Mouse (Mus musculus) lung, postnatal 0 days (tissue): ENCODE data around the gene Tpmt.

Experiments
- CTCF ChIP-seq: IDR thresholded peaks from 2 replicates; pipeline ENCODE4 v1.5.1; 2016; ENCODE audit warnings: antibody characterized with exemption, mild to moderate bottlenecking
- EP300 ChIP-seq: IDR thresholded peaks from 2 replicates; pipeline ENCODE4 v1.6.1; 2016; ENCODE audit warnings: antibody characterized with exemption, mild to moderate bottlenecking, control low read depth

DNA sequence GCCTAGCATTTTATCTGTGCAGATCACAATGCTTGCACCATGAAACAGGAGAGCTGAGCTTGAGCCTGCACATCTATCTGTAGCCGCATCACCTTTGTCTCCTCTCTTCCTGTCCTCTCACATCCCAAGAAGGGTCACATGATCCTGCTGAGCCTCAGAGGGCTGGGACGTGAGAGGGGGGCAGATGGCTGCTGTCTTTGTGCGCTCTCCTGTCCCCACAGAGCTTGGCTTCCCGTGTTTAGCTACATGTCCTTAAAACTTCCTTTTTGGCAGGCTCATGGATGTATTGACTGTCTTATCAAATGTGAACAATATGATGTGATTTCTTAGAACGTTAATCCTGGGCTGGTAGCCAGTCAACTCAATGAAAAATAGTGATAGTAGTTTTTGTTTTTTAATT, 45.0 kb downstream of the Tpmt start:
- TF ChIP-seq CTCF = no peak
- peak; percentile 89 for TF ChIP-seq EP300
